Mouse (Mus musculus): ENCODE data around the gene Ddhd1.

DNA sequence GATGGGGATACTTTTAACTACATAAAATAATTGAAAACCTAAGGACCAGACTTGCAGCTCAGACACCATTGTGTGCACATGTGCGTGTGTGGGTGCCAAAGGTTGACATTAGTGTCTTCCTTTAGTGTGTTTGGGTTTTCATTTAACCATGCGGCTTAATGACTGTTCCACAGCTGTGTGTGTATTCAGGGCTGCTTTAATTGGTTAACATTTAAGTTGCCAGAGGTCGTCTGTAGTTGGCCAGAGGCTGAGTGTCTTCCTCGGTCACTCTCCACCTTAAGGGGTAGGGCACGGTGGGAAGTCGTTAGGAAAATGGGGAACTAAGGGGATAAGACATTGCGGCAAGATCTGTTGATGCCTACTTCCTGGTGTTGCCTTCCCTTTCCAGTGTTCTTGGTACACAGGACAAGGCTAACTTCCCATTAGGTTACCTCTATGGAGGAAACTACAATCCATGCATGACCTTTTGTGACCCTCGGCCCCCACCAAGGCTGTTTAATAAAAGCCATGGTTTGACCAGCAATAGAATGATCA lies 74.4 kb downstream of the Ddhd1 start:
- TF ChIP-seq POLR2A (IDR thresholded peaks at IDR 0.05; ENCODE audit: insufficient read depth, low read length) = no peak
- TF ChIP-seq CTCF (IDR thresholded peaks at IDR 0.05; ENCODE audit: low read depth, low read length) = no peak
